ENCODE assay signal across 30 mouse cellular contexts in genomic region chr19:42909719-42910118, GRCm38 (mm10).
DNase-seq lines count a peak whose midpoint lies in the region; ATAC-seq lines count a peak whose summit lies in the region.
"Had no signal": no experiment of that assay in that cellular context is flagged by ENCODE, and none has a peak within 500 bp of the region (broad histone marks: within the 10 kb centered on the region; RNA-seq: fewer than 3 reads in every experiment).

No protein-coding gene starts in this region.

- H3K27me3 ChIP-seq in embryonic facial prominence, embryonic 12.5 days: no peaks in the 10 kb centered on the region
- H3K27me3 ChIP-seq in embryonic facial prominence, embryonic 10.5 days (replicated peaks; ENCODE audit: low read depth, poor library complexity, severe bottlenecking): no peaks in the 10 kb centered on the region
- H3K27me3 ChIP-seq: CH12.LX; forebrain, embryonic 13.5 days; heart, embryonic 15.5 days; hindbrain, embryonic 12.5 days; intestine, embryonic 15.5 days; liver, embryonic 12.5 days; stomach, embryonic 15.5 days had no signal

- 47% methylated on average over 4 of the region's 4 CpGs for WGBS in embryonic facial prominence, embryonic 12.5 days
- 79% methylated on average over 4 of the region's 4 CpGs for WGBS in embryonic facial prominence, embryonic 10.5 days

- no peak for DNase-seq in embryonic facial prominence, embryonic 10.5 days (ENCODE audit: low spot score)
- DNase-seq in layer of hippocampus, adult 11-12 months (ENCODE audit: low spot score): peak; percentile 7
- DNase-seq in layer of hippocampus, postnatal 10 days (ENCODE audit: low spot score in 2 of 2): no peak
- DNase-seq in brain, adult 2 months (ENCODE audit: low read depth, low spot score): peak; percentile 53
- DNase-seq in right cerebral cortex, postnatal 25 days: peak; percentile 12
- DNase-seq in spleen, postnatal 14 days (ENCODE audit: low spot score in 2 of 2): no peak
- DNase-seq: adrenal gland, adult 2 months; adrenal gland, postnatal 36 days; cerebellum, adult 8-10 months; cerebellum, postnatal 25 days; gastrocnemius, postnatal 14 days; kidney, adult 9 months; kidney, postnatal 25 days; liver, postnatal 0 days; lung, postnatal 36 days; thymus, postnatal 14 days had no signal

- H3K27ac ChIP-seq in embryonic facial prominence, embryonic 12.5 days: 0 out of 2 replicates have a peak overlapping the region, but pooled peaks have one; percentile 30
- no peak overlapping the region for H3K27ac ChIP-seq in embryonic facial prominence, embryonic 10.5 days (replicated peaks)
- H3K27ac ChIP-seq: forebrain, embryonic 13.5 days; heart, embryonic 10.5 days; heart, embryonic 15.5 days; hindbrain, embryonic 12.5 days; hindbrain, postnatal 0 days; intestine, embryonic 15.5 days; left cerebral cortex, adult 2 months; liver, embryonic 12.5 days; stomach, embryonic 15.5 days had no signal

- no peak overlapping the region for H3K4me2 ChIP-seq in embryonic facial prominence, embryonic 12.5 days (replicated peaks)
- H3K4me2 ChIP-seq: forebrain, embryonic 13.5 days; heart, embryonic 15.5 days; hindbrain, embryonic 12.5 days; intestine, embryonic 15.5 days; liver, embryonic 12.5 days; midbrain, embryonic 11.5 days; stomach, embryonic 15.5 days had no signal

- no peak overlapping the region for H3K4me3 ChIP-seq in embryonic facial prominence, embryonic 12.5 days
- no peak overlapping the region for H3K4me3 ChIP-seq in embryonic facial prominence, embryonic 10.5 days
- H3K4me3 ChIP-seq: forebrain, embryonic 13.5 days; heart, embryonic 10.5 days; heart, embryonic 15.5 days; hindbrain, embryonic 12.5 days; intestine, embryonic 15.5 days; left cerebral cortex, adult 2 months; liver, embryonic 12.5 days; stomach, embryonic 15.5 days had no signal

- ATAC-seq in embryonic facial prominence, embryonic 12.5 days (ENCODE audit: insufficient number of reproducible peaks, insufficient read depth, low FRiP score, low TSS enrichment): no peak
- ATAC-seq: activated CD4-positive, CD25-positive, alpha-beta regulatory T cell, adult 4 months; forebrain, embryonic 13.5 days; hindbrain, postnatal 0 days; intestine, embryonic 15.5 days; liver, embryonic 12.5 days; liver, postnatal 0 days; midbrain, embryonic 16.5 days had no signal

- no peaks in the 10 kb centered on the region for H3K4me1 ChIP-seq in embryonic facial prominence, embryonic 12.5 days
- peaks cover 27% of the 10 kb centered on the region for H3K4me1 ChIP-seq in embryonic facial prominence, embryonic 10.5 days
- H3K4me1 ChIP-seq: forebrain, embryonic 13.5 days; liver, embryonic 12.5 days had no signal

- no peak overlapping the region for H3K9ac ChIP-seq in embryonic facial prominence, embryonic 12.5 days
- H3K9ac ChIP-seq: forebrain, embryonic 13.5 days; heart, embryonic 15.5 days; hindbrain, embryonic 12.5 days; intestine, embryonic 15.5 days; liver, embryonic 12.5 days; liver, postnatal 0 days; stomach, embryonic 15.5 days had no signal

- no peaks in the 10 kb centered on the region for H3K36me3 ChIP-seq in embryonic facial prominence, embryonic 12.5 days
- H3K36me3 ChIP-seq in embryonic facial prominence, embryonic 10.5 days (replicated peaks): no peaks in the 10 kb centered on the region
- H3K36me3 ChIP-seq: heart, embryonic 10.5 days; heart, embryonic 15.5 days; hindbrain, embryonic 12.5 days; intestine, embryonic 15.5 days; liver, embryonic 12.5 days; stomach, embryonic 15.5 days had no signal

- H3K9me3 ChIP-seq in embryonic facial prominence, embryonic 12.5 days: no peaks in the 10 kb centered on the region
- no peaks in the 10 kb centered on the region for H3K9me3 ChIP-seq in embryonic facial prominence, embryonic 10.5 days
- H3K9me3 ChIP-seq: forebrain, embryonic 13.5 days; heart, embryonic 10.5 days; heart, embryonic 15.5 days; hindbrain, embryonic 12.5 days; intestine, embryonic 15.5 days; liver, embryonic 12.5 days; stomach, embryonic 15.5 days had no signal

Comparison
In these comparisons a context has a peak if more than half of its experiments do, and no peak if none do; other contexts are left out.
1. DNase-seq: peak in layer of hippocampus, adult 11-12 months (single experiment), brain, adult 2 months (single experiment) and right cerebral cortex, postnatal 25 days (single experiment); none in embryonic facial prominence, embryonic 10.5 days (single experiment), layer of hippocampus, postnatal 10 days (0 of 2) and spleen, postnatal 14 days (0 of 2).